Mouse (Mus musculus) embryonic fibroblast, embryonic 13.5 days (primary cell): ENCODE measurements around the gene Trpc7. TPM values are rescaled to one million over a fixed set of nuclear protein-coding genes. Genes with fewer than 3 reads are reported as not detected.

Source experiments
- H3K27ac ChIP-seq: 2 replicates; pipeline ENCODE4 v1.5.1; 2012; ENCODE audit warnings: low read length, control low read depth, inconsistent platforms; ENCODE audit not compliant: insufficient read depth
- H3K4me1 ChIP-seq: 2 replicates; pipeline ENCODE4 v1.6.1; 2011; ENCODE audit warnings: low read length; ENCODE audit not compliant: control insufficient read depth, insufficient read depth
- H3K4me3 ChIP-seq: 2 replicates; pipeline ENCODE4 v1.5.1; 2011; ENCODE audit warnings: mild to moderate bottlenecking, control low read depth, low read length; ENCODE audit not compliant: insufficient read depth
- CTCF ChIP-seq: IDR thresholded peaks from 2 replicates; pipeline ENCODE4 v1.5.1; 2011; ENCODE audit warnings: mild to moderate bottlenecking, control low read depth, low read length, moderate library complexity, borderline replicate concordance; ENCODE audit not compliant: insufficient read depth
- POLR2A ChIP-seq: IDR thresholded peaks from 2 replicates; pipeline ENCODE4 v1.6.1; 2011; ENCODE audit warnings: low read depth, mild to moderate bottlenecking, control low read depth, low read length, moderate library complexity
- polyA plus RNA-seq: library from polyadenylated mRNA; stranded (reverse); fragments of >200 nt; gene quantifications from 2 replicates; pipeline ENCODE4 v1.2.4, GENCODE M21; 2011; ENCODE audit warnings: low read depth; ENCODE audit not compliant: missing spikeins, insufficient read length

Trpc7 gene
- polyA plus RNA-seq, 1 experiment: not detected

GRCm38 (mm10) chr13:56734617-56735016 lies 161.2 kb downstream of the Trpc7 start:
- Histone ChIP-seq H3K4me3 (no peak overlapping the region), H3K4me1 (no peaks in the 10 kb centered on the region), H3K27ac (no peak overlapping the region)
- TF ChIP-seq CTCF (no peak), POLR2A (no peak)

GRCm38 (mm10) chr13:56729046-56729445 lies 166.7 kb downstream of the Trpc7 start:
- Histone ChIP-seq H3K4me1 (no peaks in the 10 kb centered on the region), H3K27ac (no peak overlapping the region), H3K4me3 (no peak overlapping the region)
- TF ChIP-seq CTCF (no peak), POLR2A (no peak)

GRCm38 (mm10) chr13:56726551-56726950 lies 169.2 kb downstream of the Trpc7 start:
- H3K4me3 ChIP-seq: no peak overlapping the region
- TF ChIP-seq CTCF: no peak
- H3K4me1 ChIP-seq: no peaks in the 10 kb centered on the region
- no peak overlapping the region for H3K27ac ChIP-seq

Other genes with a start within 250 kb of the Trpc7 start
- 59.8 and 75.9 TPM in 2 replicates for gene Smad5, start 193.0 kb downstream of the Trpc7 start, polyA plus RNA-seq
- not detected in 2 replicates for gene Gm45623, start 142.2 kb downstream of the Trpc7 start, polyA plus RNA-seq